Mouse (Mus musculus) heart, postnatal 4 days (tissue): Measurements from ENCODE around the gene Krtap3-2. TPM values are rescaled to one million over a fixed set of nuclear protein-coding genes. Genes with fewer than 3 reads are reported as not detected.

Experiments
- total RNA-seq, 2 experiments: library from RNA; stranded (reverse); gene quantifications; 2 replicates each; pipeline ENCODE4 v1.2.3; 2021

Krtap3-2 gene
- total RNA-seq, 2 experiments from 2014 or later = not detected

Other genes starting within 250 kb of the Krtap3-2 start
- gene Krt25, start 233.9 kb downstream of the Krtap3-2 start, total RNA-seq = under 1 TPM; 0.14 to 0.31 TPM
- not detected for gene Krt26, start 218.9 kb downstream of the Krtap3-2 start, total RNA-seq
- gene Krt27, start 205.7 kb downstream of the Krtap3-2 start, total RNA-seq = not detected
- gene Krt28, start 181.9 kb downstream of the Krtap3-2 start, total RNA-seq = not detected
- 1 to 10 TPM; 8.6 to 9.5 TPM for gene Krt10, start 167.5 kb downstream of the Krtap3-2 start, total RNA-seq
- not detected for gene Krt12, start 134.6 kb downstream of the Krtap3-2 start, total RNA-seq
- under 1 TPM; 0.21 to 0.79 TPM for gene Krt20, start 118.7 kb downstream of the Krtap3-2 start, total RNA-seq
- not detected for gene Krt23, start 63.7 kb downstream of the Krtap3-2 start, total RNA-seq
- gene Krt39, start 35.5 kb downstream of the Krtap3-2 start, total RNA-seq = not detected
- gene Krt40, start 13.7 kb downstream of the Krtap3-2 start, total RNA-seq = not detected
- not detected for gene Krtap3-3, start 6.0 kb downstream of the Krtap3-2 start, total RNA-seq
- not detected for gene Gm11939, start 2.6 kb upstream of the Krtap3-2 start, total RNA-seq
- gene Krtap3-1, start 9.8 kb upstream of the Krtap3-2 start, total RNA-seq = not detected
- gene Krtap1-5, start 24.2 kb upstream of the Krtap3-2 start, total RNA-seq = not detected
- not detected for gene Krtap1-4, start 26.8 kb upstream of the Krtap3-2 start, total RNA-seq
- gene Krtap1-3, start 34.5 kb upstream of the Krtap3-2 start, total RNA-seq = not detected
- not detected for gene Krtap9-3, start 41.3 kb upstream of the Krtap3-2 start, total RNA-seq
- not detected for gene Gm11938, start 46.5 kb upstream of the Krtap3-2 start, total RNA-seq
- not detected for gene Gm11937, start 53.3 kb upstream of the Krtap3-2 start, total RNA-seq
- not detected for gene Krtap2-4, start 58.0 kb upstream of the Krtap3-2 start, total RNA-seq
- not detected for gene Gm11562, start 63.6 kb upstream of the Krtap3-2 start, total RNA-seq
- not detected for gene Krtap4-1, start 71.4 kb upstream of the Krtap3-2 start, total RNA-seq
- not detected for gene Krtap4-2, start 78.2 kb upstream of the Krtap3-2 start, total RNA-seq
- gene Krtap4-7, start 87.2 kb upstream of the Krtap3-2 start, total RNA-seq = not detected
- gene Gm11555, start 93.4 kb upstream of the Krtap3-2 start, total RNA-seq = not detected
- gene Gm11563, start 102.1 kb upstream of the Krtap3-2 start, total RNA-seq = not detected
- not detected for gene Krtap4-6, start 109.1 kb upstream of the Krtap3-2 start, total RNA-seq
- gene Gm14190, start 133.9 kb upstream of the Krtap3-2 start, total RNA-seq = not detected
- not detected for gene Gm14180, start 177.4 kb upstream of the Krtap3-2 start, total RNA-seq
- gene Gm11595, start 216.1 kb upstream of the Krtap3-2 start, total RNA-seq = not detected
- gene Krtap4-8, start 223.9 kb upstream of the Krtap3-2 start, total RNA-seq = not detected
- not detected for gene Krtap4-9, start 228.3 kb upstream of the Krtap3-2 start, total RNA-seq
- not detected for gene Gm11596, start 236.6 kb upstream of the Krtap3-2 start, total RNA-seq
- gene Gm11569, start 242.1 kb upstream of the Krtap3-2 start, total RNA-seq = not detected
- gene Gm11554, start 247.6 kb upstream of the Krtap3-2 start, total RNA-seq = not detected